Mouse (Mus musculus) kidney, embryonic 14.5 days (tissue): ENCODE data around the gene Smpdl3b. TPM values are rescaled to one million over a fixed set of nuclear protein-coding genes. Genes with fewer than 3 reads are reported as not detected.

Experiments
- ATAC-seq: fragments of 200-750 bp; cut with Nextera tagmentation; 2 replicates; pipeline ENCODE4 v1.8.0; 2017; ENCODE audit warnings: moderate number of reproducible peaks, mild to moderate bottlenecking, moderate TSS enrichment, moderate library complexity; ENCODE audit not compliant: low FRiP score, low TSS enrichment
- H3K27ac ChIP-seq: fragments of 300-500 bp; sonication (generic); 2 replicates; pipeline ENCODE4 v1.5.1; 2014; ENCODE audit warnings: low read depth, mild to moderate bottlenecking, low read length, moderate library complexity, mixed read lengths
- H3K27me3 ChIP-seq: fragments of 300-500 bp; sonication (generic); 2 replicates; pipeline ENCODE4 v1.6.1; 2014; ENCODE audit warnings: mild to moderate bottlenecking, low read length; ENCODE audit not compliant: control insufficient read depth, insufficient read depth
- H3K36me3 ChIP-seq: fragments of 300-500 bp; sonication (generic); 2 replicates; pipeline ENCODE4 v1.6.1; 2014; ENCODE audit warnings: low read length, mixed read lengths; ENCODE audit not compliant: control insufficient read depth, insufficient read depth
- H3K4me1 ChIP-seq: fragments of 300-500 bp; sonication (generic); 2 replicates; pipeline ENCODE4 v1.6.1; 2014; ENCODE audit warnings: low read length, mixed read lengths; ENCODE audit not compliant: control insufficient read depth, insufficient read depth
- H3K4me2 ChIP-seq: fragments of 300-500 bp; sonication (generic); replicated peaks from 2 replicates; pipeline ENCODE4 v1.6.1; 2014; ENCODE audit warnings: low read depth, mild to moderate bottlenecking, low read length
- H3K4me3 ChIP-seq: fragments of 300-500 bp; sonication (generic); 2 replicates; pipeline ENCODE4 v1.5.1; 2014; ENCODE audit warnings: mild to moderate bottlenecking, low read length
- H3K9ac ChIP-seq: fragments of 300-500 bp; sonication (generic); 2 replicates; pipeline ENCODE4 v1.6.1; 2014; ENCODE audit warnings: low read depth, mild to moderate bottlenecking, low read length, moderate library complexity
- H3K9me3 ChIP-seq: fragments of 300-500 bp; sonication (generic); 2 replicates; pipeline ENCODE4 v1.6.1; 2016; ENCODE audit warnings: low read length; ENCODE audit not compliant: control insufficient read depth
- WGBS: fragments of 180-500 bp; shearing (Covaris S2); extraction: QIAGEN DNeasy Blood & Tissue Kit; methylation state at CpG from one replicate; pipeline ENCODE4 v1.1.7; 2014; 5-methylcytosine and 5-hydroxymethylcytosine counted together
- polyA plus RNA-seq: library from polyadenylated mRNA; unstranded; fragments of >200 nt; fragmentation: Nextera tagmentation; extraction: Ambion mirVana; gene quantifications from 2 replicates; pipeline ENCODE4 v1.2.1, GENCODE M21; 2014

The Smpdl3b gene
- polyA plus RNA-seq, 1 experiment from 2014 or later, result 10.5 TPM

GRCm38 (mm10) chr4:132734766-132735165 is 22.3 kb downstream of the Smpdl3b start:
- Histone ChIP-seq H3K9me3 (no peaks in the 10 kb centered on the region), H3K27ac (no peak overlapping the region), H3K4me2 (no peak overlapping the region), H3K4me3 (no peak overlapping the region), H3K27me3 (no peaks in the 10 kb centered on the region), H3K36me3 (peaks cover 3% of the 10 kb centered on the region; the same call in 1 of the 2 replicates), H3K9ac (no peak overlapping the region), H3K4me1 (peaks cover 4% of the 10 kb centered on the region; the same call in 1 of the 2 replicates)
- no peak for ATAC-seq
- 88% methylated on average over 2 of the region's 2 CpGs for WGBS

DNA sequence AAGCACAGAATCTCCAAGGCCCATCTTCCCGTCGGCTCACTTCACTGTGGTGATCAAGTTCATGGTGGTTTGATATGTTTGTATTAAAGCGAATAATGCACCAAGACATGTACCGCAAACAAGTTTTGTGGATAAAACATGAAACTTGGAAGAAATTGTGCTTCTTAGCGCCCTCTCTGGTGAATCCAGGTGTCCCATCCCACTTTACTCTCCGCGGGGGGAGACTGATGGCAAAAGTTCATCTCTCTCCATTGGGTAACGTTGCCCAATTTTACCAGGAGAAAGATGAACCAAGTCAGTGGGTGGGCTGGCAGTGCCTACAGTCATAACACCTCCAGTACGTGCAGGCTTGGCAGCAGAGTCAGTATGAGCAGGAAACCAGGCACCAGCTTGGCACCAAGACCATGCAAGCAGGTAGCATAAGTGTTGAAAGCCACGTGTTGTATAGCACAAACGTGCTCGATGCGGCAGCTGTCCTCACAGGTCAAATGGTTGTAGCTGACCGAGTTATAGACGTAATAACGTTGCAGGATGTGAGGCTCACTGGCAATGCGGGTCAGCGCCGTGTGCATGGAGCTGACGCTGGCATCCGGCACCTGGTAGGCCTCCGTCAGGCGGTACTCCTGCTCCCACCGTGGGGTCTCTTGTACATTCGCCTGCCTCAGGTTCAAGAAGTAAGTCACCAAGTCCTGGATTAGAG is 23.8 kb downstream of the Smpdl3b start:
- ATAC-seq, result no peak
- Histone ChIP-seq H3K4me3 (no peak overlapping the region), H3K9me3 (no peaks in the 10 kb centered on the region), H3K36me3 (peaks cover under 1% of the 10 kb centered on the region; the same call in 1 of the 2 replicates), H3K27me3 (no peaks in the 10 kb centered on the region), H3K4me1 (peaks cover 4% of the 10 kb centered on the region; the same call in 1 of the 2 replicates), H3K27ac (no peak overlapping the region), H3K9ac (no peak overlapping the region), H3K4me2 (no peak overlapping the region)
- WGBS, result 94% methylated on average over 25 of the region's 25 CpGs

GRCm38 (mm10) chr4:132732148-132732684 is 24.8 kb downstream of the Smpdl3b start, which contains the start of gene Xkr8:
Gene Xkr8 (minus strand): TSS chr4:132732546.
- Histone ChIP-seq H3K27me3 (no peaks in the 10 kb centered on the region), H3K9me3 (no peaks in the 10 kb centered on the region), H3K4me1 (peaks cover 4% of the 10 kb centered on the region; the same call in 1 of the 2 replicates), H3K27ac (no peak within 1 kb of the TSS), H3K4me3 (peak within 1 kb of the TSS; percentile 56), H3K4me2 (peak within 1 kb of the TSS; percentile 96), H3K36me3 (peaks cover 9% of the 10 kb centered on the region), H3K9ac (peak within 1 kb of the TSS; percentile 65)
- peak; percentile 97 for ATAC-seq
- WGBS, result 2% methylated on average over 30 of the region's 34 CpGs

GRCm38 (mm10) chr4:132731616-132732015 is 25.4 kb downstream of the Smpdl3b start:
- Histone ChIP-seq H3K4me1 (peaks cover 4% of the 10 kb centered on the region; the same call in 1 of the 2 replicates), H3K4me3 (peak overlapping the region; percentile 56), H3K36me3 (peaks cover 11% of the 10 kb centered on the region), H3K4me2 (peak overlapping the region; percentile 96), H3K9ac (peak overlapping the region; percentile 65; the same call in 1 of the 2 replicates), H3K9me3 (no peaks in the 10 kb centered on the region), H3K27ac (no peak overlapping the region), H3K27me3 (no peaks in the 10 kb centered on the region)
- ATAC-seq, result 0 out of 2 replicates have a peak, but pooled peaks have one; percentile 13
- WGBS, result 45% methylated on average over 12 of the region's 12 CpGs

- H3K9me3 ChIP-seq, result no peaks in the 10 kb centered on the region
- no peak for ATAC-seq
- 90% methylated on average over 8 of the region's 8 CpGs for WGBS
Observed at GRCm38 (mm10) chr4:132728233-132728632, 28.8 kb downstream of the Smpdl3b start.

GRCm38 (mm10) chr4:132718251-132718650 is 38.8 kb downstream of the Smpdl3b start:
- Histone ChIP-seq H3K9me3 (no peaks in the 10 kb centered on the region), H3K36me3 (peaks cover 60% of the 10 kb centered on the region)
- 88% methylated on average over 1 of the region's 1 CpGs for WGBS

More at GRCm38 (mm10) chr4:132728233-132728632, 28.8 kb downstream of the Smpdl3b start:
- H3K36me3 ChIP-seq, result peaks cover 18% of the 10 kb centered on the region
- no peak overlapping the region for H3K4me3 ChIP-seq
- H3K27me3 ChIP-seq, result no peaks in the 10 kb centered on the region
- no peak overlapping the region for H3K4me2 ChIP-seq
- no peak overlapping the region for H3K27ac ChIP-seq
- peaks cover 4% of the 10 kb centered on the region; the same call in 1 of the 2 replicates for H3K4me1 ChIP-seq
- H3K9ac ChIP-seq, result no peak overlapping the region

DNA sequence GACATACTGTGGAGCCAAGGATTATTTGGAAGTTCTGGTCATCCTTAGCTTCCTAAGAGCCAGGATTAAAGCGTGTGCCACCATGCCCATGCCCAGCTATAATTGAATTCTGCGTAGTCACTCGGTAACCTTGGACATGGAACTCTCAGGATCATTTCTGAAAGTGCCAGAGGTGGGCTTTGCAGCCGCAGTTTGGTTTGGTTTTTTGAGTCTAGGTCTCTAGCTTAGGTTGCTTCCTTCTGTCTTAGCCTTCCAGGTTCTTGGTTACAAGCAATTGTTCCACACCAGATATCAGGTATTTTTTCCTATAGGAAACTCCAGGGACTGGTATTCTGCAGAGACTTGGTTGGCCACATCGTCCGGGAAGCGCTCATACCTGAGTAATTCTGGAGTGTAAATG is 43.9 kb downstream of the Smpdl3b start:
- H3K9me3 ChIP-seq, result no peaks in the 10 kb centered on the region
- no peak overlapping the region for H3K4me3 ChIP-seq
- H3K4me2 ChIP-seq, result no peak overlapping the region
- no peaks in the 10 kb centered on the region for H3K4me1 ChIP-seq
- H3K36me3 ChIP-seq, result peaks cover 61% of the 10 kb centered on the region
- no peak overlapping the region for H3K27ac ChIP-seq
- H3K27me3 ChIP-seq, result no peaks in the 10 kb centered on the region
- 96% methylated on average over 7 of the region's 7 CpGs for WGBS
- no peak overlapping the region for H3K9ac ChIP-seq
- ATAC-seq, result no peak

More at GRCm38 (mm10) chr4:132718251-132718650, 38.8 kb downstream of the Smpdl3b start:
- no peak for ATAC-seq
- Histone ChIP-seq H3K27ac (no peak overlapping the region), H3K4me2 (no peak overlapping the region), H3K27me3 (no peaks in the 10 kb centered on the region), H3K9ac (no peak overlapping the region), H3K4me3 (no peak overlapping the region), H3K4me1 (no peaks in the 10 kb centered on the region)

DNA sequence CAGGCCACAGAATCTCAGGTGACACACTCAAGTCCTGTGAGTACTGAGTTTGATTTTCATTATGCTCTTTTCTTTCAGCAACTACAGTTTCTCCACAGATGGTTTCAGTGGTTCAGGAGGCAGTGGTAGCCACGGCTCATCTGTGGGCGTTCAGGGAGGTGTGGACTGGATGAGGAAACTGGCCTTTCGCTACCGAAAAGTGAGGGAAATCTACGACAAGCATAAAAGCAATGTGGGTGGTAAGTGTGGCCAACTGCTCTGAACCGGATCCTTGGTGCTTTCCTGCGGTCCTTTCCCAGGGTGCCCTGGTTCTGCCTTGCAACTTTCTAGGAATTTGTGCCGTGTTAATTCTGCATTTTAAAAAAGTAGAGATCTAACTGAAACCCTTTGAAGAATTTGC is 50.2 kb downstream of the Smpdl3b start:
- peaks cover 72% of the 10 kb centered on the region for H3K36me3 ChIP-seq
- H3K4me3 ChIP-seq, result no peak overlapping the region
- H3K9me3 ChIP-seq, result no peaks in the 10 kb centered on the region
- H3K27me3 ChIP-seq, result no peaks in the 10 kb centered on the region
- H3K9ac ChIP-seq, result no peak overlapping the region
- H3K4me1 ChIP-seq, result no peaks in the 10 kb centered on the region
- no peak overlapping the region for H3K4me2 ChIP-seq
- 94% methylated on average over 8 of the region's 8 CpGs for WGBS
- ATAC-seq, result no peak
- H3K27ac ChIP-seq, result no peak overlapping the region

DNA sequence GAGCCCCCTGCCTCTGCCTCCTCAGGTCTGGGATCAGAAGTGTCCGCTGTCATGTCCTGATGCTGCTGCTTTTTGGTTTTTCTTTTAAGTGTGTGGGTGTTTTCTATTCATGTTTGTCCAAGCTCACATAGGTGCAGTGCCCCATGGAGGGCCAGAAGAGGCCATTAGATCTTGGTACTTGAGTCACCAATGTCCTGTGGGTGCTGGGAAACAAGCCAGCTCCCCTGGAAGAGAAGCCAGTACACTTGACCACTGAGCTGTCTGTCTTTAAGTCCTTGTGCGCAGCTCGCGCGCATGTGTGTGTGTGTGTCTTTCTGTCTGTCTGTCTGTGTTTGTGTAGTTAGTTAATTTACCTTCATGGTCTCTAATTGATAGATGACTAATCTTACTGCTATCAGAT is 55.0 kb downstream of the Smpdl3b start:
- Histone ChIP-seq H3K4me3 (no peak overlapping the region), H3K9ac (no peak overlapping the region), H3K4me2 (no peak overlapping the region), H3K9me3 (no peaks in the 10 kb centered on the region), H3K27me3 (no peaks in the 10 kb centered on the region), H3K27ac (no peak overlapping the region), H3K4me1 (no peaks in the 10 kb centered on the region), H3K36me3 (peaks cover 73% of the 10 kb centered on the region)
- WGBS, result 99% methylated on average over 5 of the region's 5 CpGs
- no peak for ATAC-seq
